Mouse (Mus musculus) embryonic stem cell, embryonic (primary cell): ENCODE data around the gene Acot4.
"Not testable (repeated sequence)": the region's sequence is repeated elsewhere in the genome, so short reads cannot be mapped to it uniquely, and the experiment has no call there.

Experiments
- CTCF ChIA-PET, 4 experiments: fragments of 300-600 bp in 2 of 4; fragments of 350-600 bp in 2 of 4; sonication (Branson Sonifier 250); formaldehyde crosslinking; loops; one replicate each; lab custom pipeline; 2022; ENCODE audit warnings: inconsistent platforms in 2 of 4; lab: Charles Lee
- POLR2A ChIA-PET, 4 experiments: fragments of 300-600 bp in 2 of 4; fragments of 350-600 bp in 2 of 4; sonication (Branson Sonifier 250); formaldehyde crosslinking; loops; one replicate each; lab custom pipeline; 2022; ENCODE audit warnings: antibody characterized with exemption in 4 of 4, inconsistent platforms in 1 of 4; lab: Charles Lee

Acot4 gene

DNA sequence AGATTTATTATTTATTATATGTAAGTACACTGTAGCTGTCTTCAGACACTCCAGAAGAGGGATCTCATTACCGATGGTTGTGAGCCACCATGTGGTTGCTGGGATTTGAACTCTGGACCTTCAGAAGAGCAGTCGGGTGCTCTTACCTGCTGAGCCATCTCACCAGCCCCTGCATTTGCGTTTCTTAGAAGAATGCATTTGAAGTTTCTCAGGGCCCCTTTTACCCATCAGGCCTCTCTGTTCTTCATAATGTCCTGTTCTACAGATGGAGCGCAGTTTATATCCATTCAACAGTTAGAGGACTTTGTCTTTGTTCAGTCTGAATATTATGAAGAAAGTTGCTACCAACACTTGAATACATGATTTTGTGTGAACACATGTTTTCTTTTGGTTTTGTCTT lies 15.9 kb upstream of the Acot4 start:
- POLR2A ChIA-PET, result not testable (repeated sequence)

GRCm38 (mm10) chr12:84023052-84023745 lies 15.0 kb upstream of the Acot4 start:
- CTCF ChIA-PET, result no interaction called here
- POLR2A ChIA-PET, result no interaction called here

More for the DNA sequence above, 15.9 kb upstream of the Acot4 start:
- CTCF ChIA-PET, result not testable (repeated sequence)

DNA sequence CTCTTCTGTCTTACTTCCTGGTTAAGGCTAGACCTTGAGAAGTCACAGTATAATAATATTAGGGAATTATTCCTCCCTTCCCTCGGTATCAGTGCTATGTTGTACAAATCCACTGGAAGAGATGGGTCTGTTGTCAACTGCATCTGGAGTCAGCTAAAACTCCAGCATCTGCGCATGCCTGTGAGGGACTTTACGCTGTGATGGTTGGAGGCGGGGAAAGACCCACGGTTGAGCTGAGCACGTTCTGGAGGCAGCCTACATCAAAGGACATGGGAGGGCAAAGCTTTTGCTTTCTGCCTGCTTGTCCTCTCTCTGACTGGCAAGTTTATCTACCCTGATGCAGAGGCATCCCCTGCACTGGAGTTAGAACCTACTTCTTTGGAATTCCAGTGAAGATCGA lies 12.3 kb upstream of the Acot4 start:
- ChIA-PET CTCF (no interaction called here), POLR2A (interaction anchor here in 1 of 4 experiments (1.1 kb wide), 1 partner anchor 17 kb away, joined by 3 read pairs; the partner anchor contains the start of gene Acot1)

DNA sequence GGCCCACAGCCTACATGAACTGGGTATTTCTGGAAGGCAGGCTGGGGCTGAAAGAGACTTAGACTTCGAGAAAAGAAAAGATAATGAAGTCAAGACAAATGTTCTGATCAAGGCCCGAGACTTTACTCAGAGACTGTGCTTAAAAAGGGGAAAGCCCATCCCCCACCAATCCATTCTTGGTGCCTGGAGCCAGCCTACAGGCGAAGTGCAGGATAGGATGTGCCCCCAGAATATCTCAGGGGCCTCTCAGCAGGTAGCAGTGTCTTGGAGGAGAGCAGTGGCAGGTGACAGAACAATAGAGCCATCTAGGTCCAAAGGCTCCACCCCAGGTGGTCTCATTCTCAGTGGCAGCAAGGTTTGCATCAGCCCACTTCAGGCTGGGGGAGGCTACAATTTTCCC lies 9.9 kb upstream of the Acot4 start:
- POLR2A ChIA-PET, result interaction anchor here in 1 of 4 experiments (0.5 to 1.3 kb wide), 2 partner anchors 78 to 433 kb away, joined by 3 to 6 read pairs; partner anchors contain the start of gene Riox1
- CTCF ChIA-PET, result not testable (repeated sequence)

- POLR2A ChIA-PET, result interaction anchor here in 1 of 4 experiments (1.1 kb wide), 1 partner anchor 20 kb away, joined by 5 read pairs; the partner anchor contains the start of gene Acot1
- CTCF ChIA-PET, result not testable (repeated sequence)
Measured at GRCm38 (mm10) chr12:84029043-84029442, 9.1 kb upstream of the Acot4 start.

DNA sequence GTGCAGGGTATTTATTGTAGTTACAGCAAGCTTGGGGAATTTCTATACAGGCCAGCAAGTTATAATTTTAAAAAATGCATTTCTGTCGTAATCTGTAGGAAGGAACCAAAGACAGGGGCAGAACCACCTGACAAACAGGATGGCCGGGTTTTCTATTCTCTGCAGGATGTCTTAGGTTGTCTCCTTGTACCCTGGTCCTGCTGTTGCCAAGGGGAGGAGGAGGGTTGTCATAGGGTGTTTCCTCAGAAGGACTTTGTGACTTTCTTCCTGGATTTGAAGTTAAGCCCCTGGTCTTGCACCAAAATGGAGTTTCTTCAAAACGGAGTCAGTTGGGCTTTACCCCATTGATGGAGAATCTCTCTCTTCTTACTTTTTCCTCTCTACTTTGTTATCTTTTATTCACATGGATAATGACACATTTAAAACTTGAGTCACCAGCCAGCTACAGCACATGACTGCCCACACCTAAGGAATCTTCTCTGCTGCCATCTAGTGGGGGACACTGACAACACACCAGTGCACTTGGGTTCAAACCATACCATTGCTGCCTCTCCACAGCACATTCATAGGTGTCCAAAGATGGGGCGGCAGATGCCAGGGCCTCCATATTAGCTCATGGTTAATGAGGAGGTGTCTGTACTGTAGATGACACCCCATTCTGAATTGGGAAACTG lies 7.4 kb upstream of the Acot4 start:
- ChIA-PET POLR2A (interaction anchor here in 2 of 4 experiments (0.6 to 1.4 kb wide), 4 partner anchors 11 to 81 kb away, joined by 3 read pairs; partner anchors contain the start of genes Acot3 (in 1 of the 2) and Riox1 (in 1 of the 2)), CTCF (interaction anchor here in 3 of 4 experiments (0.6 to 1.6 kb wide), 7 partner anchors 10 to 414 kb away, joined by 3 to 7 read pairs (median 4); partner anchors contain the start of genes Acot1 (in 1 of the 3) and Acot2 (in 1 of the 3))

- ChIA-PET POLR2A (interaction anchor here in 1 of 4 experiments (1.0 kb wide), 1 partner anchor 24 kb away, joined by 3 read pairs; the partner anchor contains the start of gene Acot1), CTCF (no interaction called here)
Measured at GRCm38 (mm10) chr12:84032854-84033253, 5.3 kb upstream of the Acot4 start.

- POLR2A ChIA-PET, result interaction anchor here in 1 of 4 experiments (1.0 kb wide), 1 partner anchor 24 kb away, joined by 3 read pairs; the partner anchor contains the start of gene Acot1
Measured at GRCm38 (mm10) chr12:84033302-84033701, 4.9 kb upstream of the Acot4 start.

GRCm38 (mm10) chr12:84034108-84034507 lies 4.1 kb upstream of the Acot4 start:
- POLR2A ChIA-PET, result no interaction called here
- CTCF ChIA-PET, result interaction anchor here in 1 of 4 experiments (1.0 kb wide), 1 partner anchor 27 kb away, joined by 3 read pairs; no protein-coding TSS in a partner anchor

More at GRCm38 (mm10) chr12:84033302-84033701, 4.9 kb upstream of the Acot4 start:
- CTCF ChIA-PET, result not testable (repeated sequence)

DNA sequence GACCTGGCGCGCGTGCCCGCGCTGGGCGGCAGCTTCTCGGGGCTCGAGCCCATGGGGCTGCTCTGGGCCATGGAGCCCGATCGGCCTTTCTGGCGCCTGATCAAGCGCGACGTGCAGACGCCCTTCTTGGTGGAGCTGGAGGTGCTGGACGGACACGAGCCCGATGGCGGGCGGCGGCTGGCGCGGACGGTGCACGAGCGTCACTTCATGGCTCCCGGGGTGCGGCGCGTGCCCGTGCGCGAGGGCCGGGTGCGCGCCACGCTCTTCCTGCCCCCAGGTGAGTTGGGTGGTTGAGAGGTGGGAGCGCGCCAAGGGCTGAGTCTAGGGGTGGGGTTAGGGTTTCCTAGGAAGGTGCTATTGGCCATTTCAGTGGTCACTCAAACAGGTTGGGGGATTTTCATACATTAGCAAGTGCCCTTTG lies 522 bp downstream of the Acot4 start, which contains the start of gene Gm49366:
TSS of gene Gm49366 (plus strand) at position 245 of the 421 bp plus-strand sequence.
- CTCF ChIA-PET, result interaction anchor here in 3 of 4 experiments (0.5 to 1.6 kb wide), 3 partner anchors 22 to 58 kb away, joined by 3 to 8 read pairs (median 4); no protein-coding TSS in a partner anchor
- POLR2A ChIA-PET, result interaction anchor here in 3 of 4 experiments (0.5 to 1.7 kb wide), 4 partner anchors 14 to 278 kb away, joined by 3 to 5 read pairs (median 4); partner anchors contain the start of genes Acot2 (in 1 of the 3), Acot6 (in 1 of the 3) and Zfp410 (in 1 of the 3)

GRCm38 (mm10) chr12:84042248-84042647 lies 4.1 kb downstream of the Acot4 start:
- ChIA-PET CTCF (no interaction called here), POLR2A (interaction anchor here in 1 of 4 experiments (0.6 to 1.5 kb wide), 4 partner anchors 11 to 268 kb away, joined by 3 read pairs; partner anchors contain the start of gene Acot2)

DNA sequence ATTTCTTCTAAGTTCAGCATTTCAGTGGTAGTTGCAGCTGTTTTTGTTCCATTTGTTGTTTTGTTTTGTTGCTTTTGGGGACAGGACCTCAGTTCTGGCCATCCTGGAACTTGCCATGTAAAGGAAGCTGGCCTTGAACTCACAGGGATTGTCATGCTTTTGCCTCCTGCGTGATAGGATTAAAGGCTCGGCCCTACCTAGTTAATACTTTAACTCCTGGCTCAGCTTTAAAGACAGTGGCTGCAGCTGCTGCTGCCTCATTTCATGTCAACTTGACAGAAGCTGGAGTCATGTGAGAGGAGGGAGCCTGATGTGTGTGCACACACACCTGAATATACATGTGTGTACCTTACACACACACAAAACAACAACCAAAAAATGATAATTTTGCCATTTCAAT lies 5.9 kb downstream of the Acot4 start:
- ChIA-PET POLR2A (no interaction called here), CTCF (no interaction called here)

DNA sequence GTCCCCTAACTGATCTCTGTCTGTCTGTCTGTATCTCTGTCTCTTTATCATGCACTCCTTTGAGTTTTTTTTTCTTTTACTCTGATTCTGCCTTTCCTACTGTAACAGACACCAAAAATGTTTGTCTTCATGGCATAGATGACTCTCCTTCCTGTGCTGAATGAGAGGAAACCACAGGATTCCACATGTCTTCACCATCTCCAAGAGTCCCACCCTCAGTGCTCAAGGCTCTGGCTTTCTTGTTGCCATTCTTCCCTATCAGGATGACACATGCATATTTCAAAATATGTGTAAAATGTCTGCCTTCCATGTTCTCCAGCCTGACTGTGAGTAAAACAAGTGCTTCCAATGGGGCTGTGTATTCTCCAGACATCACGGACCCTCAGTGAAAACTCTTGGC lies 8.7 kb downstream of the Acot4 start:
- POLR2A ChIA-PET, result interaction anchor here in 2 of 4 experiments (0.8 to 1.0 kb wide), 2 partner anchors 9 to 255 kb away, joined by 4 to 13 read pairs; partner anchors contain the start of gene Acot4 (in 1 of the 2)

DNA sequence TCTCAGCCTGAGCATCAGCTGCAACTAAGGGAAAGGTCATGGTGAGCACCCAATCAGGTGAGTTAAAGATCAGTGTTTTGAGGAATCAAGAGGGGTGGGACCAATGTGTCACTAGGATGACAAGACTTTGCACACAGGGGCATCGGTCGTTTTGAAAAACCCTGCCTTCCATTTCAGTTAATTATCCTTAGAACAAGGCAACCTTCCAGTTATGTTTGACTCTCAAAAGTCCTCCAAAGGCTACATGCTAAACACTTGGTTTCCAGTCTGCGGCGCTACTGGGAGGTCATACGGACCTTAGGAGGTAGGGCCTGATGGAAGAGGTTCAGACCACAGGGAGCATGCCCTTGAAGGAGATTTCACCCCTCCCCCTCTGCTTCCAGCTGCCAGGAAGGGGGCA lies 12.6 kb downstream of the Acot4 start:
- ChIA-PET CTCF (interaction anchor here in 3 of 4 experiments (0.6 to 2.5 kb wide), 3 partner anchors 10 to 1287 kb away, joined by 4 to 7 read pairs (median 7); no protein-coding TSS in a partner anchor), POLR2A (interaction anchor here in 1 of 4 experiments (0.7 kb wide), 1 partner anchor 419 kb away, joined by 3 read pairs; no protein-coding TSS in a partner anchor)

More for the DNA sequence above, 8.7 kb downstream of the Acot4 start:
- CTCF ChIA-PET, result interaction anchor here in 1 of 4 experiments (0.6 kb wide), 1 partner anchor 75 kb away, joined by 3 read pairs; no protein-coding TSS in a partner anchor

DNA sequence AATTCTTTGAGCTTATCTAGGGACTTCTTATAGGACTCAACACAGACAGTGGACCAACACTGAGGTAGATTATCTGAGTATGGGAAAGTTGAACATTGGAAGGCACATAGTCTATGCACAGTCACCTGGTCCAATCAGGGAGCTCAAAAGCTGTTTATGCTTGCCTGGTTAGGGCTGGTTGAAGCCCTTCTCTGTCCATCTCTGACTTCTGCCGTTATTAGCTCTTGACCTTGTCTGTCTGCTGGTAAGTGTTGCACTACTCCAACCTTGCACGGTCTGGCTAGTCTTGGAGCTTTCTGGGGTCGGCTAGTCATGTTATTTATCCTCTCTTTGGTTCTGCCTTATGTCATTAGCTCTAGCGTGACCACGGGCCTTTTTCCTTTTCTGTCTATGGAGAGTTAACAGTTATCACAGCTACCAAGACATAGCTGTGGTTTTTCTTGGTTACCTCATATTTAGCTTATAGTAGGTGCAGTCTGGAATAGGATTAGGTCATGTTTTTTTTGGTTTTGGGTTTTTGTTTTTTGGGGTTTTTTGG lies 13.8 kb downstream of the Acot4 start, which contains the start of gene Acot3:
TSS of gene Acot3 (plus strand) at position 208 of the 538 bp plus-strand sequence.
- ChIA-PET POLR2A (interaction anchor here in 3 of 4 experiments (0.7 to 1.4 kb wide), 11 partner anchors 9 to 364 kb away, joined by 3 to 6 read pairs (median 3); partner anchors contain the start of genes Acot4 (in 1 of the 3) and Psen1 (in 1 of the 3)), CTCF (interaction anchor here (0.6 to 2.5 kb wide), 13 partner anchors 9 to 1436 kb away, joined by 3 to 14 read pairs (median 4); partner anchors contain the start of gene Acot4 (in 1 of the 4))

- ChIA-PET POLR2A (interaction anchor here in 3 of 4 experiments (0.7 to 1.4 kb wide), 9 partner anchors 8 to 365 kb away, joined by 3 to 6 read pairs (median 3); partner anchors contain the start of genes Acot2 (in 1 of the 3), Acot4 (in 1 of the 3) and Psen1 (in 1 of the 3)), CTCF (interaction anchor here in 3 of 4 experiments (0.5 to 2.5 kb wide), 11 partner anchors 8 to 897 kb away, joined by 3 to 14 read pairs (median 4); no protein-coding TSS in a partner anchor)
Measured at GRCm38 (mm10) chr12:84052609-84053008, 14.4 kb downstream of the Acot4 start.

GRCm38 (mm10) chr12:84053173-84053572 lies 15.0 kb downstream of the Acot4 start:
- POLR2A ChIA-PET, result interaction anchor here in 2 of 4 experiments (0.7 to 1.6 kb wide), 3 partner anchors 65 to 103 kb away, joined by 3 to 4 read pairs (median 3); partner anchors contain the start of genes Acot2 (in 1 of the 2) and Riox1 (in 1 of the 2)
- CTCF ChIA-PET, result interaction anchor here in 2 of 4 experiments (0.5 to 2.5 kb wide), 2 partner anchors 8 to 437 kb away, joined by 3 to 7 read pairs; no protein-coding TSS in a partner anchor
